Mouse (Mus musculus) neural tube, embryonic 15.5 days (tissue): Measurements from ENCODE around the gene Tnfrsf13b. TPM values are rescaled to one million over a fixed set of nuclear protein-coding genes. Genes with fewer than 3 reads are reported as not detected.

Experiments
- polyA plus RNA-seq: library from polyadenylated mRNA; unstranded; fragments of >200 nt; fragmentation: Nextera tagmentation; extraction: Ambion mirVana; gene quantifications from 2 replicates; pipeline ENCODE4 v1.2.1, GENCODE M21; 2015

Tnfrsf13b gene
- polyA plus RNA-seq, 1 experiment from 2014 or later: 1.2 TPM

Other genes with a start within 250 kb of the Tnfrsf13b start
- gene Tmem11, start 247.5 kb upstream of the Tnfrsf13b start, polyA plus RNA-seq: 56.4 and 61.7 TPM in 2 replicates
- gene Natd1, start 212.0 kb upstream of the Tnfrsf13b start, polyA plus RNA-seq: 23.6 and 23.9 TPM in 2 replicates
- 30.4 and 47.4 TPM in 2 replicates for gene Map2k3, start 194.7 kb upstream of the Tnfrsf13b start, polyA plus RNA-seq
- 3.2 and 3.8 TPM in 2 replicates for gene Kcnj12, start 104.2 kb upstream of the Tnfrsf13b start, polyA plus RNA-seq
- 310 and 358 TPM in 2 replicates for gene Usp22, start 48.3 kb downstream of the Tnfrsf13b start, polyA plus RNA-seq
- 0.43 and 0.46 TPM in 2 replicates for gene Aldh3a1, start 80.8 kb downstream of the Tnfrsf13b start, polyA plus RNA-seq
- 28.5 and 32.1 TPM in 2 replicates for gene Aldh3a2, start 140.7 kb downstream of the Tnfrsf13b start, polyA plus RNA-seq
- 0.11 TPM in 1 of 2 replicates, not detected in the other for gene Slc47a2, start 216.1 kb downstream of the Tnfrsf13b start, polyA plus RNA-seq